Mouse (Mus musculus): ENCODE data around the gene Gm3646. TPM values are rescaled to one million over a fixed set of nuclear protein-coding genes. Genes with fewer than 3 reads are reported as not detected.

Gene Gm3646
- total RNA-seq, 1 experiment from 2014 or later: not detected

DNA sequence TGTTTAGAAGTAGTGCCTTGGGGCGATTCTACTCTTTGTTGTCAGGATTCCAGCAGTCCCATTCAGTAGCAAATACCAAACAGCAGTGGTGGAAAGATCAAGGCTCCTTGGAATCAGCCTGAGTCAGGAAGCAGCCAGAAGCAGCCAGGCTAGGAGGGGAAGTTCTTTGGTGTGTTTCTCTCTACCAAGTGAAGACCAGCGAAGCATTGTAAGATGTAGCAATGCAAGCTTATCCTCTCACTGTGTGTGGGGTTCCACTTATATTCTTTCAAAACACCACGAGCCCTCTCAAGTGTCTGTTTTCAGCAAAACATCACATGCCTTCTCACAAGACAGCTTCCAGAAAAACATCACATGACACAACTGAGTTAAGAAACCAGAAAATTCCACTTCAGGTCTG is 8.4 kb downstream of the Gm3646 start:
- no peak for ATAC-seq (ENCODE audit: extremely low read depth, insufficient number of reproducible peaks, low FRiP score, poor library complexity, severe bottlenecking)

DNA sequence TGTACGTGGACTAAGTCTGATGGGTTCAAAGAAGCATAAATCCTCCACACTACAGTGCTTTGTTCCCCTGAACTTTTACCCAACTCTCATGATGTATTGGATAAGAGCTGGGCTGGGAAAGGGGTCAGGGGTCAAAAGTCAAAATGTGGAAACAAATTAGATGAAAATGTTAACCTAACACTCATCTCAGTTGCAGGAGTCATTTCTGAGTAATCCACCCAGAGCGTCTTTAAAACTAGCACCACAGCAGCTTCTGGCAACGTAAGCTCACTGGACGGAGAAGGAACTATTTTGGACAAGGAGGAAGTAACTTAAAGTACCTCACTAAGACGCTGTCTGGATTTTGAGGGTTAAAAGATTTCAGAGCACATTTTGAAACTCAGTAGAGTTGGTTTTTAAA is 20.5 kb downstream of the Gm3646 start:
- ATAC-seq (ENCODE audit: extremely low read depth, insufficient number of reproducible peaks, low FRiP score, poor library complexity, severe bottlenecking): no peak

DNA sequence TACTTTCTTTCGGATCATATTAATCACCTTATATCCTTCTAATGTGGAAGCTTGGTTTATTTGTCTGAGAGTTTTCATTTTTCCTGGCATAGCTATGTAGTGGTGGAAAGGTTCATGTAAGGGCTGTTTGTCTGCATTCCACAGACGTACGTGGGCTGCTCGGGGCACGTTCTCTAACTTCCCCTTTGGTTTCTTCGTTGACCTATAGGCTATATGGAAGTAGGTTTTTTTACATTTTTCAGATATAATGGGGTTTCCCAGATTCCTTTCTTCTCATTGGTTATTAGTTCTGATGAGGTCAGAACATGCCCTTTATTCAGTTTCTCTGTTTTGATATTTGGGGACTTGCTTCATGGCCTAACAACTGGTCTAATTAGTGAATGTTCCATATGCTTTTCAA is 23.3 kb downstream of the Gm3646 start:
- ATAC-seq (ENCODE audit: extremely low read depth, insufficient number of reproducible peaks, low FRiP score, poor library complexity, severe bottlenecking): no peak

DNA sequence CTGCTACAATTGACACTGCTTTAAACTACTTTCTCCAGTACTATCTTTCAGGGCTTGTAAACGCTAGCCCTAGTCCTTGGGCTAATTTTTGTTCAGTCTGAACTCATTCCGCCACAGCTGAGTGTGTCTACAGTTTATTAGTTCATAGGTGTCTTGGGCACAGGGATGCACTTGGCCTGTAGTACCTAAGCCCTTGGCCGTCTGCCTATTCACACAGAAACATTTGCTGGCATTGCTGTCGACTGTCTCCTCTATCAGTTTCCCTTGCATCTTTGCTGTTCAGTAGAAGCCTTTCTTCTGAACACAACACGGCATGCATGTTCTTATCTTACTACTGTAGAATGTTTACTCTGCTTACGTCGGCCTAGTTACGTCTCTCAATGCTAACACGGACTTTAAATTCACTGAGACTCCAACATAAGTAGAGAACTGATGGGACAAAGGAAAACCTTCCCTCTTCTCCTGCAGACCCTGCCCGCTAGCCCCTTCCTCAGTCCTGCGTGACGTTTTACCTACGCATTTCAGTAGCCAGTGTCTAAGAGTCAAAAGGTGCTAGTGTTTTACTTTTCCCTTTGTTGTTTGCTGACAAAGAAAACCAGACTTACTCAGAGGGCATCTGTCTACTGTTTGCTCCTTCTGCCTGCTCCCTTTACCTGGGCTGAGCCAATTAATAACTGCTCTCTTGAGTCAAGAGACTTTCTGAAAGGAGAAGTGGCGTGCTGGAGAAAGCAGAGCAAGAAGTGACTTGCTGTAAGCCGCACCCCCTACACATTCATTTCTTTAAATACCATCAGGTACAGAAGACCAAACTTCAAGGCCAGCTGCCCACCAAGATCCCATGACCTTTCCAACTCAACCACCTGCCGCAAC is 25.8 kb downstream of the Gm3646 start:
- no peak for ATAC-seq (ENCODE audit: extremely low read depth, insufficient number of reproducible peaks, low FRiP score, poor library complexity, severe bottlenecking)

DNA sequence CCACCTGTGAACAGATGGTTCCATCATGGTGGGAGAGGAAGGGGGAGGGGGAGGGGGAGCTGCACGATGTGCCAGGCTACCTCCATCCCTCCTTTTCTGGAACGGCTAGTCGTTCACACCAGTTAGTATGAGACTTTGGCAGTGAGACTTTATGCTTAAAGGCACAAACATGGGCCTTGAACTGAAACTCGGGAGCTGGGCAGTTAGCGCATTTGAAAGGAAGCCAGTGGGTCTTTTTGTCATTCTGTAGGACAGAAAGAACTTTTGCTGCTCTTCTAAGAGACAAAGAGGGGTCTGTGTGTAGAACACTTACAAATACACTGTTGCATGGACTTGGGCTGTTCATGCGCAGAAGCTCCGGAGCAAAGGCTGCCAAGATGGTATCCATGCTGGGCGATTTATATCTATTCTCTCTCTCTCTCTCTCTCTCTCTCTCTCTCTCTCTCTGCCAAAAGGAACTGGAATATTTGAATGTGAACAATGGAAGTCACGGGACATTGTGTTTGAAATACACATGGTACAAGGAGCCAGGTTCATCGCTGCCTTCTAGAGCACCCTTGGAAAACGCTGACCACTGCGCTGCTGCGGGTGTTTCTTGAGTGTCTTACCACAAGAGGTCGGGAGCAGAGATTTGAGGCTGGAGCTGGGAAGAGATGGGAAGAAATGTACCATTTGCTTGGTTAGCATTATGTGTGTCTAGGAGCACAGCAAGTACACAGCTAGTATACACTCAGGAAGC is 31.0 kb downstream of the Gm3646 start:
- no peak for ATAC-seq (ENCODE audit: extremely low read depth, insufficient number of reproducible peaks, low FRiP score, poor library complexity, severe bottlenecking)

DNA sequence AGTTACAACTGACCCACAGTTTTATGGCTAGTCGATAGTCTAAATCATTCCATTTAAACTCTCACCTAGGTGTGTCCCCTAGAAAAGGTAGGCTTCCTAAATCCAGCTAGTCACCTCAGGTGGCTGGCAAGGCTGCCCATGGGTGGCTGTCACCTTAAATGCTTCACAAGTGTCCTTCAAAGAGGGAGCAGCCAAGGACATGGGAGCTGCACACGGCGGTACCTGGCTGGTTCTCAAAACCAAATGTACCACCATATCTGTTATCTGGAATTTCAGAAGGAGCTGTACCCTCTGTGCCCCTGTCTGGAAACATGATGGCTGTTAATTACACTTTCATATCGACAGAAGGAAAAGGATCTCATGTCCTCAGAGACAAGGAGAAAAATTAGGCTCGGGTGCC is 31.6 kb downstream of the Gm3646 start:
- no peak for ATAC-seq (ENCODE audit: extremely low read depth, insufficient number of reproducible peaks, low FRiP score, poor library complexity, severe bottlenecking)

DNA sequence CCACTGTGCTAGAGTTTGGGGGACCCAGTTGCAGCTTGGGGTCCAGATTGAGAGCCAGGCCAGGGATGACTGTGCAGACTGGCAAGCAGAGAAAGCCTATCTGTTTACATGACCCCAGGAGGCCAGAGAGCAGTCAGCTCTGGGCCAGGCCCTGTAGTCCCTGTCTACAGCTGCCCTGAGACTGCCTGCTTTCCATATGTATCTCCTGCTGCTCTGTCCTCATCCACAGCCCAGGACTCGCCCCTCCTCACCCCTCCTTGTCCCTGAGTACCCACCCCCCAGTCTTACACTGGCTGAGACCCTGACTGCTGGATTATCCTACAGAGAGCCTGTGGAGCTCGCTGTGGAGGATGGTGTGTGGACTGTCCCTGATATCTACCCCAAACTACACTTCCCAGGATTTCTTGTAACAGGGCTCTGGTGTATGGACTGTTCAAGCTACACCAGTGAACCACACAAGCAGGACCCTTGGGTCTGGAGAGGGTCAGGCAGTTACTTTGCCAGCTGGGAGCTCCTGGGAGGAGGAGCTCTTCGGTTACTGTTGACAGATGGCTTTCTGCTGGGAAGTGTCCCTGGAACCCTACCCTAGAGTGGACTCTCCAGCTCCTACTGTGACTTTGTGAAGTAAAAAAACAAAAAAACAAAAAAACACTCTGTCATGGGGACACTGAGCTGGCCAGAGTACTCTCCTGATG is 32.6 kb downstream of the Gm3646 start:
- ATAC-seq (ENCODE audit: extremely low read depth, insufficient number of reproducible peaks, low FRiP score, poor library complexity, severe bottlenecking): no peak

DNA sequence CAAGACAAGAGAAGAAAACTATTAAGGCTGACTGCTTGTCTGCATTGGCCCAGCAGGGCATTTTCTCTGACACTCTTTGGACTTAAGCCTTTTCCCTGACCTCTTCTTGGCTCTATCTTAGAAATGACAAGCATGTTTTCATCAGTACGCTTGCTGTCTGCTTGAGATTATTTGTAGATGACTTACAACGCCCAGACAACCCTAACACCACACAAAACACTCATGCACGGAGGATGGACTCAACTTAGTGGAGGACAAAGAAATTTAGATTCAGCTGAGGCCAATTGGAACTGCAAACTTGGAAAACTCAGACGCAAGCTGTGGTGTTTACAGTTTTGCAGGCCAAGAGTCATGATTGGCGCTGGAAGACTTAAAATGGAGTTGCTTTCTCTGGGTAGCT is 34.7 kb downstream of the Gm3646 start:
- ATAC-seq (ENCODE audit: extremely low read depth, insufficient number of reproducible peaks, low FRiP score, poor library complexity, severe bottlenecking): no peak

DNA sequence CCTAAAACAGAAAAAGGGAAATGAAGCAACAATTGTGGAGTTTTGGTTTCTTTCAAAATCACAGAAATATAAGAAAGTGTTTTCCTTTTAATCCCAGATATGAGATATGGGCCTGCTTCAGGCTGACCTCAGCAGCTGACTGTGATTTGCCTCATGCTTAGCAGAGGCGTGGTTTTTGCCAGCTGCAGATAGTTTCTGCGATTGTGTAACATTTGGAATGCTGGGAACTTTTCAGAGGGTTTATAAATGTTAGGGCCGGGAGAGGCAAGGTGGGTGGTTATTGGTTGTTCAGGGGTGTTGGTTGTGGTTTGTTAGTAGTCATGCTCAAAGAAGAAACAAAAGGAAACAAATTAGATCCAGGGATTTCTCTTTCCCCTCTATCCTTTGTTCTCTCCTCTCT is 37.1 kb downstream of the Gm3646 start:
- ATAC-seq (ENCODE audit: extremely low read depth, insufficient number of reproducible peaks, low FRiP score, poor library complexity, severe bottlenecking): no peak

DNA sequence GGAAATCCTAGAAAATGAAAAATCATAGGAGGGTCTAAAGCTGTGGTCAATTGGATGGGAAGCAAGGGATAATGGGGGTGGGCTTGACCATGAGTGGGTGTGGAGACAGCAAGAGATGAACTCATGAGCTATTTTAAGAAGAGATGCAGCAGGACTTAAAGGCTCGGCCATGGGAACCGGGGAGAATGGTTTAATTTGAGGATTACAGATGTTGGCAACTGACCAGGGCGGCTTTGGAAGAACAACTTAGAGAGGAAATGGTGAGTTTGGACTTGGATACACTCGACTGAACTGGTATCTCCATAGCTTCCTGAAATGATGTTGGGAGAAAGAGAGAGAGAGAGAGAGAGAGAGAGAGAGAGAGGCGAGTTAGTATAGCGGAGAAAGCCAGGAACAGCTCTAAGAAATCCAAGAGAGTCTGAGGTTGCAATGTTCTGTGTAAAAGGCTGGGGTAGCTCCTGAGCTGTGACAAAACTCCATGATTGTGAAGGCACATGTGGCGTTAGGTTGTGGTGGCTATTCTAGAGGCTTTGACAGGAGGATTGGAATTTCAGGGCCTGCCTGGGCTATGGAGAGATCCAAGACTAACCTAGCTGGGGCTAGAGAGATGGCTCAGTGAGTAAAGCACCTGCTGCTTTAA is 39.2 kb downstream of the Gm3646 start:
- no peak for ATAC-seq (ENCODE audit: extremely low read depth, insufficient number of reproducible peaks, low FRiP score, poor library complexity, severe bottlenecking)

DNA sequence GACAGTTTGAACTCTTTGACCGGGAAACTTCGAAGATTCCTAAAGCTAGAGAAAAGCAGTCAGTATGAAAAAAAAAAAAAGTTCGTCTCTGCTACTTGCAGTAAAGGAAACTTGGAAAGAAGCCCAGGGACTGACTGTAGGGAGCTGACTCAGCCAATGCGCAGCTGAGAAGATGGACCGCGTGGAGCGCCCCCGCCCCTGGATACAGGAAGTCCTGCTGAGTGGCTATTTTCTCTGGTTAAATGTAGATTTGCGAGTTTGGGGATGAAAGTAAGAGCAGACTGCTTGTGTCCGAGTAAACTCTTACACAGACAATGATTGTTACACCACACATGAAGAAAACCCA is 43.1 kb downstream of the Gm3646 start:
- ATAC-seq (ENCODE audit: extremely low read depth, insufficient number of reproducible peaks, low FRiP score, poor library complexity, severe bottlenecking): no peak

DNA sequence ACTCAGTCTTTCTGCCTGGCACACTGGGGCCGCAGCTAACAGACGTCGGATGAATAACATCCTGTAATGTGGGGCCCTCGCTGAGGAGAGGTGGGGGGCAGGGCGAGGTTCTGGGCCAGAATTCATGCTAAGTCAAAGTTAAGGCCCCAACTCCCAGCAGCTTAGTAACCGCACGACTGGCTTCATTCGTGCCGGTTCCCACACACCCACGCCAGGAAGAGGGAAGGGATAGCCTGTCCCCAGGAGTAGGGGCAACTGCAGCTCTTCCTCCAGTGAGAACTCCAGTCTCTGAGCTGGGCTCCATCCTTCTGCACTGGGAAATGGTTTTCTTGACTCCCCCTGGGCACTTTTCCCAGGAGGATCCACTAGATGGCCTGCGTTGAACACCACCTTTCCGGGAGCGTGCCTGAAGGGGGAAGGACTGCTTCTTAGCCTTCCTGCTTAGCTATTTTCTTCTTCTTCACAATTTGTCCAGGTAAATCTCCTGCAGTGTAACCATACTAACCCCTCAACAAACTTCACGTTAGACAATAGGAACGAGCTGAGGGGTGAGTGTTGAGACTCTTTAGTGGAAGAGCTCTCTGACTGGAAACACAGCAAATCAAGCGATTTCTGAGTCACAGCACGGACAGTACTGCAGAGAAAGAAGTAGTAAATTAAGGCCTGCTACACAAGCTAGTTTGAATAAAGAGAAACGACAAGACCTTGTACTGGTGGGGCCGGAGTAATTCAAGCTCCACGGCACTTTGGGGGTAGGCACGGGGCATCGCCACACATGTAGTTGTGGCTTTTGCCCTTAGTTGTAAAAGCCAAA is 43.7 kb downstream of the Gm3646 start:
- no peak for ATAC-seq (ENCODE audit: extremely low read depth, insufficient number of reproducible peaks, low FRiP score, poor library complexity, severe bottlenecking)

DNA sequence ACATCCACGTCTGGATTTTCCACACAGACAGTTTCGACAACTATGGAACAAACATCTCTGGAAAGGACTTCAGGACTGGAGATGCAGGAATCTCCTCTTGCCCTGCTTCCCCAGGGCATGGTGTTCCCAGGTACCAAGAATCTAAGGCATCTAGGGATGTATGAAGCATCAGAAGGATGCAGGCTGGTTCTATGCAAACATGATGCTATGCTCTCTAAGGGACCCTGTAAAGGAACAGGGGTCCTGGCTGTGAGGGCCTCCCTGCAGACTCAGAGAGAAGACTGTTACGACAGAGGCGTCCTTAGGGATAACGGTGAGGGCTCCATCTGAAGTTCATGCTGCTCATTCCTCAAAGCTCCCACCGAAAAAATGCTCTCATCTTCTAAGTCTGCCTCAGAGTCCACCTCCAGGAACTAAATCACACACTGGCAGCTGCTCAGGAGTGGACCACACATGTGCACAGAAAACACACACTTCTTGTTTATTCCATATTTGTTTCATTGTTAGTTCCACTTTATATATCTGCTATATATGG is 44.9 kb downstream of the Gm3646 start:
- no peak for ATAC-seq (ENCODE audit: extremely low read depth, insufficient number of reproducible peaks, low FRiP score, poor library complexity, severe bottlenecking)

DNA sequence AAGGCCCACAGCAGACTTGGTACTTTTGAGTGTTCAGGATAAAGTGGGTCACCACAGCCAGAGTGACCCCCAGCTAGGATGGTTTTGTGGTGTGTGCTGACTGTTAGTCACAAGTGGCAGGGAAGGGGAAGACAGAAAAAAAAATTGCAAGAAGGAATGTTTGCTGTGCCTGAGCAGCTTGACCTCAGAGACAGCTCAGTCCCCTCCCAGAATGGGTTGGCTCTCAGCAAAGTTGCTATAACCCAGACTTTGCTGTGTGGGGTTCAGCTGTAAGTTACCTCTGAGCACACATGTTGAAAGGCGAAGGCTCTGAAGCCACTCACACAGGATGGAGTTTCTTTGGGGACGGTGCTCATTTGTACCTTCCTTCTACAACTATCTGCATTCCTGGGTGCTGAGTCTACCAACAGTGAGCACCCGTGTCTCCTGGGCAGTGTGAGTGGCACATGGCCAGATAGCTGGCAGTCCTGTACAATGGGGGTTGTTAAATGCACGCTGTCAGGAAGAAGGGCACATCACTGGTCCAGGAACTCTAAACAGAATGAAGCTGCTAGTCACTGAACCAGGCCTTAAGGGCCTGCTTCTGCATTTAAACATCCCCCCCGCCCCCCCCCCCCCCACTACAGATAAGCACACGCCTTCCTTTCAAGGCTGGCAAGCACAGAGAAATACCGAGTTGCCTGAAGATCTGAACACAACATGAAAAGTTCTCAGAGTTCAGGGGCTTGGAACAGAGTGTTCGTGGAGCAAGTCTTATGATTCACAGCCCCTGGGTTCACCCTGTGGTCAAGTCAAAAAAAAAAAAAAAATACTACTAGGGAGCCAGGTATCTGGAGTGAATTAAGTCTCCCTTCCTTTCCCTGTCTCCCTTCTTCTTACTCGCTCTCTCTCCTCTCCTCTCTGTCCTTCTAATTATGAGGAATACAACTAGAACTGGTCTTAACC is 45.6 kb downstream of the Gm3646 start:
- ATAC-seq (ENCODE audit: extremely low read depth, insufficient number of reproducible peaks, low FRiP score, poor library complexity, severe bottlenecking): no peak

DNA sequence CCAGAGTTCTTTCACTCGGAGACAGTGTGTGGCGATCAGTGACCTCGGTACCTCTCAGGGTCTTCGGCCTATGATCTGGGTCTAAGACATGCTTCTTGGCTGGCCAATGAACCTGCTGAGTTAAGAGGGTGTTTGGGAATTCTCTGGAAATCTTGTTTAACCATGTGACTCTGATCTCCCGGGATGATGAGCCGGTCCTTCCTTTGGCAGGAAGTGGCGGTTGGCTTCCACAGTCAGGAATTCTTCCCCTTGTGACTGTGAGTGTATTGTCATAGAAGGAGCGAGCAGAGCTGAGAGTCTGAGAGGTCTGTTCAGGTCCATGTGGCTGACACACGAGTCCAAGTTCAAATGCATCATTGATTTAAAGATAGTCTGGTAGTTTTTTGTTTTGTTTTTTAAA is 46.9 kb downstream of the Gm3646 start:
- ATAC-seq (ENCODE audit: extremely low read depth, insufficient number of reproducible peaks, low FRiP score, poor library complexity, severe bottlenecking): no peak

DNA sequence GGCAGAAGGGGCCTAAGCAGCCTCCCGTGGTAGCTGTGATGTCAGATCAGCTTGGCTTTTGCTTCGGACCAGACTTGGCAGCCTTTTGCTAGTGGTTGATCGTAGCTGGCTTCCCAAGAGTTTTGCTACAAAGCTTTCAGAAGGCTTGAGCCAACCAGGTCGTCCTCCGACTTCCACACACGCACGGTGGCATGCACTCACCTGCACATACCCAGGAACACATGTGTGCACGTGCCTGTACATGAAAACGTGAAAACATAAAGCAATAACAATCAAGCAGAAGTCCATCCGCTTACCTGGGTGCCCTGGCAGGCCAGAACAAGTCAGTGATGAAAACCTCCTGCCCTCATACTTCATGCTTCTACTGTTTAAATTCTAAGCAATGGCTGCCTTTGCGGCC is 48.2 kb downstream of the Gm3646 start:
- ATAC-seq (ENCODE audit: extremely low read depth, insufficient number of reproducible peaks, low FRiP score, poor library complexity, severe bottlenecking): no peak

DNA sequence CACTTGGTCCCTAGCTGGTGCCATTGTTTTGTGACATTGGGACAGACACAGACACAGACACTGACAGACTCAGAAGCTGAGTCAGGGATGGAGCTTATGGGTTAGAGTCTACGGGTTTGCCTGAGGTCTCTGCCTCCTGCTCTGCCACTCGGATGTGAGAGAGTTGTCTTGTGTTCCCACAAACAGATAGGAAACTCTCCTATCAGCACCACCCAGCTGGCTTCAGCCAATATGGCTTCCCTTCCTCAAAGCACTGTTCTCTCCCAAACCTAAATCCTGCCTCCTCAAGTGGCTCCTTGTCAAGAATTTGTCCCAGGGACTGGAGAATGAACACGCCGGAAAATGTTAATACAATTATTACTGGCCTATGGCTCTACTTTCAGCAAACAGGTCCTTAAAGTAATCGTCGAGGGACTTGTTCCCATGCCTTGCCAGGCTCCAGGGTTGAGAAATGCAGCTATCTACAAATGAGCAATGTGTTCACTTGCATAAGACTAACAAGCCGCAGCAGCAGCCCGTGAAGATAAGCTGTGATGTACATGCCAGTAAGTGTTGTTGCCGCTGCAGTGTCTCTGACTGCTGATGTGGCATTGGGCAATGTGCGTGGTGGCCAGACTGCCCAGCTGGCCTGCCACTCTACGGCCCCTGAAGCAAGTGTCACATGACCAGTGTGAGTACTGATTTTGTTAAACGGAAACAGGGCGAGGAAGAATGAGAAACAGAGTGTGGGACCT is 50.7 kb downstream of the Gm3646 start:
- ATAC-seq (ENCODE audit: extremely low read depth, insufficient number of reproducible peaks, low FRiP score, poor library complexity, severe bottlenecking): no peak

Data from neutrophil, adult 5-6 weeks (primary cell).